8 mouse cellular contexts compared by ENCODE assay signal in the genomic region with DNA sequence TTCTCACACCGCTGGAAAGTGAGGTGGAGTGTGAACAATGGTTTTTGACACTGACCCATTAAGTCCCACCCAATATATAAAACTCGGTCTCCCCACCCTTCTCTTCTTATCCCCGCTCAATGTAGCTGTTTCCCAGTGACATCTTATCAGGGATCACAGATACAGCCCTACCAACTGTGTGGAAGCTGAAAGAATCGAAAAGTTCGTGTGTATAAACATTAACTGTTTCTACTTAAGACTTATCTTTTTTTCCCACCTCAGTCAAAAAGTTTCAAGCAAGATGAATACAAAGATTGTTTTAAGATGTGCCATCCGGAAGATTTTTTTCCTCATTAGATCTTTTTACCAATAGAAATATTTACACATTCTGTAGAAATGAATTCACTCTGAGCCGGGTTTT. TPM values are rescaled to one million over a fixed set of nuclear protein-coding genes. Genes with fewer than 3 reads are reported as not detected.
A peak's percentile ranks its signal among the peaks of the same experiment; 100 is the strongest.
DNase-seq lines count a peak whose midpoint lies in the region; ATAC-seq and TF ChIP-seq lines count a peak whose summit lies in the region.

No protein-coding gene starts in this region.

- no peaks in the 10 kb centered on the region for H3K27me3 ChIP-seq in forebrain, embryonic 11.5 days (ENCODE audit: control insufficient read depth, insufficient read depth, low read length)
- H3K27me3 ChIP-seq in limb, embryonic 13.5 days, result no peaks in the 10 kb centered on the region
- H3K27me3 ChIP-seq in neural tube, embryonic 14.5 days (ENCODE audit: control insufficient read depth, insufficient read depth, low read length), result peaks cover 5% of the 10 kb centered on the region; the same call in 1 of the 2 replicates

- H3K4me2 ChIP-seq in forebrain, embryonic 11.5 days (ENCODE audit: low read depth, low read length, severe bottlenecking), result peak overlapping the region; percentile 89
- peak overlapping the region; percentile 93 for H3K4me2 ChIP-seq in limb, embryonic 13.5 days (replicated peaks)
- H3K4me2 ChIP-seq in neural tube, embryonic 14.5 days (ENCODE audit: low read depth, low read length), result peak overlapping the region; percentile 93

- H3K4me3 ChIP-seq in left cerebral cortex, adult 2 months, result peak overlapping the region; percentile 80
- peak overlapping the region; percentile 98 for H3K4me3 ChIP-seq in forebrain, embryonic 11.5 days (ENCODE audit: low read depth, low read length)
- peak overlapping the region; percentile 92 for H3K4me3 ChIP-seq in limb, embryonic 13.5 days
- H3K4me3 ChIP-seq in neural tube, embryonic 14.5 days (ENCODE audit: low read depth, low read length), result peak overlapping the region; percentile 96

- no peak overlapping the region for H3K9ac ChIP-seq in forebrain, embryonic 11.5 days (ENCODE audit: low read length)
- 0 out of 2 replicates have a peak overlapping the region, but pooled peaks have one; percentile 94 for H3K9ac ChIP-seq in limb, embryonic 13.5 days
- peak overlapping the region; percentile 92; the same call in 1 of the 2 replicates for H3K9ac ChIP-seq in neural tube, embryonic 14.5 days (replicated peaks; ENCODE audit: low read depth, low read length)

- TF ChIP-seq CTCF in left cerebral cortex, adult 2 months (IDR thresholded peaks at IDR 0.05), result no peak

- H3K36me3 ChIP-seq in forebrain, embryonic 11.5 days (ENCODE audit: control insufficient read depth, insufficient read depth, low read length), result no peaks in the 10 kb centered on the region
- no peaks in the 10 kb centered on the region for H3K36me3 ChIP-seq in limb, embryonic 13.5 days
- H3K36me3 ChIP-seq in neural tube, embryonic 14.5 days (ENCODE audit: control insufficient read depth, insufficient read depth, low read length), result no peaks in the 10 kb centered on the region

- H3K4me1 ChIP-seq in forebrain, embryonic 11.5 days (replicated peaks; ENCODE audit: control insufficient read depth, insufficient read depth, low read length), result peaks cover 8% of the 10 kb centered on the region; the same call in 1 of the 2 replicates
- H3K4me1 ChIP-seq in limb, embryonic 13.5 days, result peaks cover 35% of the 10 kb centered on the region
- peaks cover 26% of the 10 kb centered on the region for H3K4me1 ChIP-seq in neural tube, embryonic 14.5 days (ENCODE audit: control insufficient read depth, insufficient read depth, low read length)

- WGBS in forebrain, embryonic 11.5 days, result 34% methylated on average over 7 of the region's 7 CpGs
- 33% methylated on average over 7 of the region's 7 CpGs for WGBS in limb, embryonic 13.5 days
- WGBS in neural tube, embryonic 14.5 days, result 34% methylated on average over 7 of the region's 7 CpGs

- no peak for ATAC-seq in forebrain, embryonic 11.5 days (replicated peaks; ENCODE audit: low FRiP score)
- ATAC-seq in limb, embryonic 13.5 days (ENCODE audit: low FRiP score, low read depth), result no peak
- no peak for ATAC-seq in neural tube, embryonic 14.5 days (ENCODE audit: low read depth)

- H3K9me3 ChIP-seq in forebrain, embryonic 11.5 days (ENCODE audit: control insufficient read depth, low read length), result no peaks in the 10 kb centered on the region
- no peaks in the 10 kb centered on the region for H3K9me3 ChIP-seq in limb, embryonic 13.5 days
- no peaks in the 10 kb centered on the region for H3K9me3 ChIP-seq in neural tube, embryonic 14.5 days (ENCODE audit: control insufficient read depth, low read length)

- H3K27ac ChIP-seq in left cerebral cortex, adult 2 months, result no peak overlapping the region
- H3K27ac ChIP-seq in forebrain, embryonic 11.5 days (ENCODE audit: low read depth, low read length), result no peak overlapping the region
- H3K27ac ChIP-seq in limb, embryonic 13.5 days, result no peak overlapping the region
- no peak overlapping the region for H3K27ac ChIP-seq in neural tube, embryonic 14.5 days (ENCODE audit: low read depth, low read length)

- no peak for DNase-seq in left cerebral cortex, adult 2 months (ENCODE audit: extremely low spot score in 1 of 2, low spot score in 2 of 2)
- no peak for DNase-seq in left cerebral cortex, adult 8-10 months (ENCODE audit: low spot score in 2 of 2)
- no peak for DNase-seq in forebrain, embryonic 11.5 days (ENCODE audit: low spot score)
- no peak for DNase-seq in cerebellum, adult 9-11 months
- no peak for DNase-seq in cerebellum, adult 18-20 months
- no peak for DNase-seq in adrenal gland, postnatal 25 days

- intact Hi-C loops in left cerebral cortex, adult 2 months (cut with DNase I), result loop anchor here (2.0 kb wide), 1 partner anchor 33 kb away; no protein-coding TSS in a partner anchor

RNA-seq across cellular contexts. Expression of a gene that starts 1.5 kb away (rescaled TPM):
- total RNA-seq in left cerebral cortex, adult 2 months (2021), result 100 to 1,000 TPM; 568 to 604 TPM
- 100 to 1,000 TPM; 531 to 605 (median 581) TPM for total RNA-seq in left cerebral cortex, adult 8-10 months (2022)
- 209 and 217 TPM in 2 replicates for polyA plus RNA-seq in forebrain, embryonic 11.5 days (2014; fragmentation: Nextera tagmentation; extraction: Ambion mirVana)
- 169 and 186 TPM in 2 replicates for polyA plus RNA-seq in limb, embryonic 13.5 days (2015; fragmentation: Nextera tagmentation; extraction: Ambion mirVana)
- polyA plus RNA-seq in neural tube, embryonic 14.5 days (2014; fragmentation: Nextera tagmentation; extraction: Ambion mirVana), result 451 and 533 TPM in 2 replicates
- total RNA-seq in adrenal gland, postnatal 25 days (2021), result 644 and 715 TPM in 2 replicates
